Mouse (Mus musculus): ENCODE measurements at regions not wholly inside any gene's neighbourhood (a gene's known extent, or its start where the extent isn't known, plus 50 kb on each side); places are given as distances from the start of the nearest gene placed in this dataset.

DNA sequence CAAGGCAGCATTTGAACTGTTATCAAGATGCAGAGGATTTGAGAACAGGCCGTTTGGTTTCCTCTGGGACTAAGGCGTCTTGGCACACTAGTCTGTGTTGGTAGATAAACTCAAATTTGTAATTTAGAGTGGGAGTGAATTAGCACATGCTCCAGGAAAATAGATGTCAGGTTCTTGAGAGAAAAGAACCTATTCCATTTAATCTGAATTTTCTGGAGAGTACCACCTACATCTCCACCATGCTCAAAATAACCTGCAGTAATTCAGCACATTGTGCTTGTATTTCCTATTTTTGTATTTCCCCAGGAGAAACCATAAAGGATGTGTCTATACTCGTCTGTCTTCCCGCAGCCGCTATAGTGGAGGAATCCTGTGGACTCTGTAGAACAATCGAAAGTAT is 66.2 kb upstream of the Armc3 start:
- TF ChIP-seq GATA1 (IDR thresholded peaks at IDR 0.05; ENCODE audit: low read length): no peak

DNA sequence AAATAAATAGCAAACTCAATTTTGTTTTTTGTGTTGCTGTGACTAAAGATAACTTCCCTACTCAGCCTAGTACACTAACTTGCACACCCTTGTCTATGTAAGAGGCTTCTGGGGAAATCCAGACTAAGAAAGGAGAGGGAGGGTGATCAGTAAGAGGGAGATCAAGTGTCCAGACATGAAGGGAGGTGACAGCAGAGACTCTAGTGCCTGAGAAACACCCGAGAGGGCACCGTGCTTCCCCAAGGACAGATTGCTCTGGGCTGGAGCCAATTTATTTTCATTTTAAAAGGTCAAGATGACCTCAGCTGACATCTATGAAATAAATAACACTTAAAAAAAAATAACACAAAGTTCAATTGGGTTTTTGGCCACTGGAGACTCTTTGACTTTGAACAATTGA is 56.5 kb upstream of the Armc3 start:
- TF ChIP-seq GATA1 (IDR thresholded peaks at IDR 0.05; ENCODE audit: low read length): no peak

DNA sequence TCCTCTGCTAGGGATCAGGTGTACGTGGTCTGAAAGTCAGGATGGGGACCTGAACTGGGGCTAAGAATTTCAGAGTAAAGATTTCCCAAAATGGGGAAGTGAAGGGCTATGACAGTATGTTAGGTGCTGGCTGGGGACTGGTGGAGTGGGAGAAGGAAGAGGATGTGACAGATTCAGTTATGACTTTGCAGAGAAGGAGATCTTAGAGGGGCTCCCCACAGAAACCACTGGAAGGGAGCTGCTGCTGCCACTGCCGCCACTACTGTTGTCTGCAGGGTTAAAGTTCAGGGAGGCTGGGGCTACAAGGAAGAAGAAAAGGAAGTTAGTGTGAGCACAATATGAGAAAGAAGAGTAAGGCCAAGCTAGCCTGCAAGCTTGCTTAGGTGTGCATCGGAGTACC is 53.7 kb upstream of the Armc3 start:
- no peak for TF ChIP-seq GATA1 (IDR thresholded peaks at IDR 0.05; ENCODE audit: low read length)

DNA sequence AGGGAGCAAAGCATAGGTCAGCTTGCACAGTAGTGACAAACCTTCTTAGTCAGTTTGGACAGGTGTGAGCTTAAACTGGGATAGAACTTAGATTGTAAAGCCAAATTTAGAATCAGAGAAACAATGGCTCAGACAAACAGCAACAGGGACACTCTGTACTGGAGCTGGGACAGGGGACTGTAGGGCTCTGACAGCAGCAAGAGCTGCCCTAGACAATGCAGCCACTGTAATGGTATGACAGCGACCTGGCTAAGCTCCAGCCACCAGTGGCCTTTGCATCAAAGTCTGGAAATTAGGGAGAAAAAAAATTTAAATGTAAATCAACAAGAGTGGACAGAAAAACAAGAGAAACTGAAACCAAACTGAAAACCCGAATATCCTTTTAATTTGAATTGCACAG is 53.2 kb upstream of the Armc3 start:
- no peak for TF ChIP-seq GATA1 (IDR thresholded peaks at IDR 0.05; ENCODE audit: low read length)

DNA sequence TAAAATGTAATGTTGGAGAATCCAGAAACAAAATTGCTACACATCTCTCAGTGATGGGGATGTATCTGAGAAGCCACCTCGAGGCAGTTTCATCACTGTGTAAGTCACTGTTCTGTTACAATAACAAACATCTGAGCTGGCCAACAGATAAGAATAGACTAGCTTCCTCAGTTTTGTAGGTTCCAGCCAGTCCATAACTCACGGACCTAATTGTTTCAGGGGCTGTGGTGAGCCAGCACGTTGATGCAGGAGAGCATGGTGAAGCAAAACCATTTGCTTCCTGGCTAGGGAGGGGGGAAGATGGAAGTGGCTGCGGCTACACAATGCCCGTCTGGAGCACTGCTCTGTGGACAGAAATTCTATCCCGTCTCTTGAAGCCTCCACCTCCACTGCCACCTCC is 52.8 kb upstream of the Armc3 start:
- no peak for TF ChIP-seq GATA1 (IDR thresholded peaks at IDR 0.05; ENCODE audit: low read length)

DNA sequence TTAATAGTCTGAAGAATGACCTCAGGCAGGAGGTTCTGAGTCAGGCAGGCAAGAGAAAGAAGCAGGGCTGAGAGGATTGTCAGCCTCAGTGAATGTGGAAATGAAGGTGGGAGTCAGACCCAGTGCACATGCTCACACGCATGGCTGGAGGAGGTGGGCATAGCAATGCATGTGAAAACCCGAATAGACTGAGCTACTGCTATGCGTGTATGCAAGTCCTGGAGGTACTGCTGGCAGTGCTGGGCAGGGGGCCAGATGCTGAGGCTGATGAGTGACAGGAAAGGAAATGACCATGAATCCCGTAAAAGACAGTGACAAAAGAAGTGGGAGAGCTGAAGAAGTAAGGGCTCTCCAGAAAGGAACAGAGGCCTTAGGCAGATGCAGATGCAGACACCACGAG is 50.3 kb upstream of the Armc3 start:
- no peak for TF ChIP-seq GATA1 (IDR thresholded peaks at IDR 0.05; ENCODE audit: low read length)
